Mouse (Mus musculus) bone marrow, adult 2 months (tissue): ENCODE measurements around the gene Frrs1l.

Experiments used
- CTCF ChIP-seq: fragments of 200-500 bp; IDR thresholded peaks from 2 replicates; pipeline ENCODE4 v1.5.1; 2011; ENCODE audit warnings: low read length, control low read depth; ENCODE audit not compliant: control insufficient read depth, insufficient read depth
- POLR2A ChIP-seq: fragments of 200-500 bp; IDR thresholded peaks from 2 replicates; pipeline ENCODE4 v1.6.1; 2011; ENCODE audit warnings: low read depth, mild to moderate bottlenecking, control low read depth, low read length, borderline replicate concordance; ENCODE audit not compliant: control insufficient read depth

- no peak for TF ChIP-seq CTCF
- TF ChIP-seq POLR2A = no peak
Observed at GRCm38 (mm10) chr4:56942567-56942966, 47.6 kb downstream of the Frrs1l start.
